Mouse (Mus musculus): ENCODE measurements around the gene Ppp1r1b. TPM values are rescaled to one million over a fixed set of nuclear protein-coding genes. Genes with fewer than 3 reads are reported as not detected.

Ppp1r1b gene
- polyA plus RNA-seq, 1 experiment from 2014 or later, result 6.9 TPM

- no peak within 1 kb of the TSS for H3K4me3 ChIP-seq
- H3K36me3 ChIP-seq, result peaks cover 7% of the 10 kb centered on the region; the same call in 1 of the 2 replicates
- H3K9ac ChIP-seq, result no peak within 1 kb of the TSS
- no peaks in the 10 kb centered on the region for H3K9me3 ChIP-seq
- H3K27me3 ChIP-seq, result peaks cover 19% of the 10 kb centered on the region
- WGBS, result 70% methylated on average over 14 of the region's 14 CpGs
- no peak for ATAC-seq (ENCODE audit: low FRiP score, low read depth)
- H3K4me2 ChIP-seq, result no peak within 1 kb of the TSS
- 0 out of 2 replicates have a peak, but pooled peaks cover 3% of the 10 kb centered on the region for H3K4me1 ChIP-seq (replicated peaks)
- H3K27ac ChIP-seq (replicated peaks), result no peak within 1 kb of the TSS
These were observed 35.2 kb downstream of the Ppp1r1b start, which contains the start of gene Tcap for GRCm38 (mm10) chr11:98383261-98384030. Gene Tcap (plus strand): TSS chr11:98383811.

- Histone ChIP-seq H3K9ac (no peak overlapping the region), H3K4me1 (replicated peaks) (0 out of 2 replicates have a peak, but pooled peaks cover 3% of the 10 kb centered on the region), H3K4me3 (no peak overlapping the region), H3K4me2 (no peak overlapping the region), H3K36me3 (peaks cover 4% of the 10 kb centered on the region; the same call in 1 of the 2 replicates), H3K27me3 (peaks cover 27% of the 10 kb centered on the region), H3K9me3 (no peaks in the 10 kb centered on the region), H3K27ac (replicated peaks) (no peak overlapping the region)
- 73% methylated on average over 20 of the region's 20 CpGs for WGBS
- ATAC-seq (ENCODE audit: low FRiP score, low read depth), result no peak
These were observed 36.0 kb downstream of the Ppp1r1b start for GRCm38 (mm10) chr11:98384216-98384615.

GRCm38 (mm10) chr11:98384721-98385637 is 36.8 kb downstream of the Ppp1r1b start:
- 0 out of 2 replicates have a peak, but pooled peaks cover 3% of the 10 kb centered on the region for H3K4me1 ChIP-seq (replicated peaks)
- no peak overlapping the region for H3K4me2 ChIP-seq
- no peak overlapping the region for H3K9ac ChIP-seq
- WGBS, result 66% methylated on average over 8 of the region's 8 CpGs
- ATAC-seq (ENCODE audit: low FRiP score, low read depth), result no peak
- no peaks in the 10 kb centered on the region for H3K9me3 ChIP-seq
- H3K36me3 ChIP-seq, result peaks cover 4% of the 10 kb centered on the region; the same call in 1 of the 2 replicates
- no peak overlapping the region for H3K27ac ChIP-seq (replicated peaks)
- peaks cover 31% of the 10 kb centered on the region for H3K27me3 ChIP-seq
- no peak overlapping the region for H3K4me3 ChIP-seq

- WGBS, result 52% methylated on average over 25 of the region's 25 CpGs
- Histone ChIP-seq H3K36me3 (0 out of 2 replicates have a peak, but pooled peaks cover under 1% of the 10 kb centered on the region), H3K27me3 (peaks cover 34% of the 10 kb centered on the region), H3K4me3 (no peak within 1 kb of the TSS), H3K27ac (replicated peaks) (no peak within 1 kb of the TSS), H3K4me1 (replicated peaks) (0 out of 2 replicates have a peak, but pooled peaks cover 3% of the 10 kb centered on the region), H3K9ac (no peak within 1 kb of the TSS), H3K4me2 (peak within 1 kb of the TSS; percentile 33), H3K9me3 (no peaks in the 10 kb centered on the region)
- no peak for ATAC-seq (ENCODE audit: low FRiP score, low read depth)
These were observed 37.7 kb downstream of the Ppp1r1b start, which contains the start of gene Pnmt for GRCm38 (mm10) chr11:98385638-98386585. Gene Pnmt (plus strand): TSS chr11:98386450.

GRCm38 (mm10) chr11:98386596-98386995 is 38.4 kb downstream of the Ppp1r1b start:
- H3K9me3 ChIP-seq, result no peaks in the 10 kb centered on the region
- no peak for ATAC-seq (ENCODE audit: low FRiP score, low read depth)
- WGBS, result 24% methylated on average over 24 of the region's 24 CpGs
- H3K27me3 ChIP-seq, result peaks cover 34% of the 10 kb centered on the region
- no peak overlapping the region for H3K9ac ChIP-seq
- peak overlapping the region; percentile 33 for H3K4me2 ChIP-seq
- no peaks in the 10 kb centered on the region for H3K36me3 ChIP-seq
- 0 out of 2 replicates have a peak, but pooled peaks cover 3% of the 10 kb centered on the region for H3K4me1 ChIP-seq (replicated peaks)
- H3K4me3 ChIP-seq, result no peak overlapping the region
- H3K27ac ChIP-seq (replicated peaks), result no peak overlapping the region

- H3K4me2 ChIP-seq, result peak overlapping the region; percentile 33; the same call in 1 of the 2 replicates
- H3K9me3 ChIP-seq, result no peaks in the 10 kb centered on the region
- peaks cover 34% of the 10 kb centered on the region for H3K27me3 ChIP-seq
- H3K27ac ChIP-seq (replicated peaks), result no peak overlapping the region
- H3K4me1 ChIP-seq (replicated peaks), result 0 out of 2 replicates have a peak, but pooled peaks cover 3% of the 10 kb centered on the region
- WGBS, result 61% methylated on average over 14 of the region's 14 CpGs
- no peaks in the 10 kb centered on the region for H3K36me3 ChIP-seq
- no peak overlapping the region for H3K4me3 ChIP-seq
- no peak for ATAC-seq (ENCODE audit: low FRiP score, low read depth)
- no peak overlapping the region for H3K9ac ChIP-seq
These were observed 38.9 kb downstream of the Ppp1r1b start for GRCm38 (mm10) chr11:98387056-98387577.

- Histone ChIP-seq H3K27me3 (peaks cover 34% of the 10 kb centered on the region), H3K9ac (no peak overlapping the region), H3K4me3 (no peak overlapping the region), H3K36me3 (no peaks in the 10 kb centered on the region), H3K27ac (replicated peaks) (no peak overlapping the region), H3K4me1 (replicated peaks) (peaks cover 4% of the 10 kb centered on the region; the same call in 1 of the 2 replicates), H3K4me2 (no peak overlapping the region), H3K9me3 (no peaks in the 10 kb centered on the region)
- ATAC-seq (ENCODE audit: low FRiP score, low read depth), result no peak
- 76% methylated on average over 10 of the region's 10 CpGs for WGBS
These were observed 40.1 kb downstream of the Ppp1r1b start for GRCm38 (mm10) chr11:98388282-98388681.

- Histone ChIP-seq H3K9ac (no peak overlapping the region), H3K36me3 (no peaks in the 10 kb centered on the region), H3K27ac (replicated peaks) (no peak overlapping the region), H3K9me3 (no peaks in the 10 kb centered on the region), H3K27me3 (peaks cover 34% of the 10 kb centered on the region), H3K4me3 (no peak overlapping the region), H3K4me1 (replicated peaks) (peaks cover 8% of the 10 kb centered on the region), H3K4me2 (no peak overlapping the region)
- no peak for ATAC-seq (ENCODE audit: low FRiP score, low read depth)
- WGBS, result 23% methylated on average over 9 of the region's 9 CpGs
These were observed 41.1 kb downstream of the Ppp1r1b start for GRCm38 (mm10) chr11:98389221-98389780.

GRCm38 (mm10) chr11:98390141-98390540 is 41.9 kb downstream of the Ppp1r1b start:
- no peak for ATAC-seq (ENCODE audit: low FRiP score, low read depth)
- H3K36me3 ChIP-seq, result no peaks in the 10 kb centered on the region
- WGBS, result 73% methylated on average over 12 of the region's 12 CpGs
- no peak overlapping the region for H3K9ac ChIP-seq
- H3K4me1 ChIP-seq (replicated peaks), result peaks cover 8% of the 10 kb centered on the region
- no peaks in the 10 kb centered on the region for H3K9me3 ChIP-seq
- peaks cover 34% of the 10 kb centered on the region for H3K27me3 ChIP-seq
- H3K4me3 ChIP-seq, result no peak overlapping the region
- H3K27ac ChIP-seq (replicated peaks), result no peak overlapping the region
- H3K4me2 ChIP-seq, result no peak overlapping the region

- no peak overlapping the region for H3K9ac ChIP-seq
- H3K27me3 ChIP-seq, result peaks cover 27% of the 10 kb centered on the region
- 20% methylated on average over 7 of the region's 8 CpGs for WGBS
- no peak overlapping the region for H3K4me3 ChIP-seq
- no peak overlapping the region for H3K27ac ChIP-seq (replicated peaks)
- H3K9me3 ChIP-seq, result no peaks in the 10 kb centered on the region
- no peak overlapping the region for H3K4me2 ChIP-seq
- peaks cover 5% of the 10 kb centered on the region for H3K4me1 ChIP-seq (replicated peaks)
- no peaks in the 10 kb centered on the region for H3K36me3 ChIP-seq
- no peak for ATAC-seq (ENCODE audit: low FRiP score, low read depth)
These were observed 43.8 kb downstream of the Ppp1r1b start for GRCm38 (mm10) chr11:98392034-98392433.
